Mouse (Mus musculus): ENCODE measurements around the gene Rspry1.

Rspry1 gene

GRCm38 (mm10) chr8:94682732-94683524 is 81.2 kb downstream of the Rspry1 start:
- no peak for DNase-seq (ENCODE audit: low read depth, low spot score)

- no peak for DNase-seq (ENCODE audit: low read depth, low spot score)
These were observed 82.5 kb downstream of the Rspry1 start for GRCm38 (mm10) chr8:94684287-94684686.

- DNase-seq (ENCODE audit: low read depth, low spot score), result no peak
These were observed 84.2 kb downstream of the Rspry1 start for GRCm38 (mm10) chr8:94685953-94686352.

GRCm38 (mm10) chr8:94694701-94695100 is 93.0 kb downstream of the Rspry1 start:
- no peak for DNase-seq (ENCODE audit: low read depth, low spot score)

GRCm38 (mm10) chr8:94695341-94695993 is 93.7 kb downstream of the Rspry1 start:
- DNase-seq (ENCODE audit: low read depth, low spot score), result no peak

GRCm38 (mm10) chr8:94695994-94696384 is 94.3 kb downstream of the Rspry1 start, which contains the start of gene Pllp:
Gene Pllp, minus strand, starts transcription at chr8:94696278.
- peak; percentile 84 for DNase-seq (ENCODE audit: low read depth, low spot score)

- no peak for DNase-seq (ENCODE audit: low read depth, low spot score)
These were observed 94.8 kb downstream of the Rspry1 start for GRCm38 (mm10) chr8:94696566-94696965.

GRCm38 (mm10) chr8:94697956-94698355 is 96.2 kb downstream of the Rspry1 start:
- DNase-seq (ENCODE audit: low read depth, low spot score), result no peak

GRCm38 (mm10) chr8:94699366-94699765 is 97.6 kb downstream of the Rspry1 start:
- DNase-seq (ENCODE audit: low read depth, low spot score), result no peak

GRCm38 (mm10) chr8:94700421-94700935 is 98.7 kb downstream of the Rspry1 start:
- DNase-seq (ENCODE audit: low read depth, low spot score), result no peak

- no peak for DNase-seq (ENCODE audit: low read depth, low spot score)
These were observed 100.4 kb downstream of the Rspry1 start for GRCm38 (mm10) chr8:94702156-94702555.

GRCm38 (mm10) chr8:94702844-94703813 is 101.4 kb downstream of the Rspry1 start:
- peak; percentile 94 for DNase-seq (ENCODE audit: low read depth, low spot score)

GRCm38 (mm10) chr8:94703972-94704668 is 102.4 kb downstream of the Rspry1 start:
- DNase-seq (ENCODE audit: low read depth, low spot score), result peak; percentile 98

GRCm38 (mm10) chr8:94704669-94704984 is 102.9 kb downstream of the Rspry1 start:
- no peak for DNase-seq (ENCODE audit: low read depth, low spot score)

GRCm38 (mm10) chr8:94705581-94706245 is 104.0 kb downstream of the Rspry1 start:
- no peak for DNase-seq (ENCODE audit: low read depth, low spot score)

GRCm38 (mm10) chr8:94706732-94707395 is 105.1 kb downstream of the Rspry1 start:
- no peak for DNase-seq (ENCODE audit: low read depth, low spot score)
